Mouse (Mus musculus) heart, adult 2 months (tissue): Measurements from ENCODE around the gene Fads2.

Experiments
- CTCF ChIP-seq: fragments of 200-600 bp; IDR thresholded peaks from 2 replicates; pipeline ENCODE4 v1.8.1; 2022; ENCODE audit warnings: antibody characterized with exemption, mild to moderate bottlenecking, moderate library complexity
- EP300 ChIP-seq: fragments of 200-500 bp; IDR thresholded peaks from 2 replicates; pipeline ENCODE4 v1.6.1; 2011; ENCODE audit warnings: low read depth, low read length, control low read depth; ENCODE audit not compliant: insufficient read depth
- POLR2A ChIP-seq: fragments of 200-500 bp; IDR thresholded peaks from 2 replicates; pipeline ENCODE4 v1.6.1; 2011; ENCODE audit warnings: mild to moderate bottlenecking, low read depth, low read length, control low read depth; ENCODE audit not compliant: insufficient read depth

DNA sequence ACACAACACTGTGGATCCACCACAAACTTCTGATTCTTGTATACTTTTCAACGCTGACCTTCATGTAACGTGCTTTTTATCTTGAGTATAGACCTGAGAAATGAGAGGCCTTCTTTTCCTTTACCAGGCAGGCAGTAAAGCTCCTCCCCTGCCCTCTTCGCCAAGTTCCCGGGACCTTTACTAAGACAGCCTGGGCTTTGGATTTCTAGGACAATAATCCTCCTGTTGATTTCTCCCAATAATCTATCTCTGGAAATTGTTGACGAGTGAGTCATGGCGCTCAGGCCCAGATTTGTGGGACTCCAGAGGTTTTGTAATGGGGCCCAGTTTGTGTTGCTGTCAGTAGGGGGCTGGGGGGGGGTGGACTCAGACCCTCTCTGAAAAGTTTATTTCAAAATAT is 38.2 kb upstream of the Fads2 start:
- TF ChIP-seq POLR2A (no peak), CTCF (no peak), EP300 (no peak)
